Mouse (Mus musculus) T-cell, adult 2 months (primary cell): ENCODE measurements around the gene Disp1.

ENCODE experiments used
- DNase-seq: peaks from one replicate; pipeline ENCODE4 v3.0.0; 2022; ENCODE audit warnings: low spot score

The Disp1 gene

GRCm38 (mm10) chr1:183084085-183085050 is 137.0 kb downstream of the Disp1 start:
- DNase-seq = no peak

- DNase-seq = no peak
Observed at GRCm38 (mm10) chr1:183082436-183082835, 138.9 kb downstream of the Disp1 start.

- no peak for DNase-seq
Observed at GRCm38 (mm10) chr1:183081126-183081525, 140.2 kb downstream of the Disp1 start.

GRCm38 (mm10) chr1:183075121-183075822 is 146.1 kb downstream of the Disp1 start:
- no peak for DNase-seq

- DNase-seq = no peak
Observed at GRCm38 (mm10) chr1:183072263-183073050, 148.9 kb downstream of the Disp1 start.

GRCm38 (mm10) chr1:183069954-183070649 is 151.2 kb downstream of the Disp1 start:
- no peak for DNase-seq

- no peak for DNase-seq
Observed at GRCm38 (mm10) chr1:183067807-183068206, 153.5 kb downstream of the Disp1 start.

- DNase-seq = no peak
Observed at GRCm38 (mm10) chr1:183066981-183067380, 154.3 kb downstream of the Disp1 start.

GRCm38 (mm10) chr1:183060611-183061010 is 160.7 kb downstream of the Disp1 start:
- DNase-seq = no peak

- DNase-seq = no peak
Observed at GRCm38 (mm10) chr1:183056289-183056655, 165.1 kb downstream of the Disp1 start.

- DNase-seq = no peak
Observed at GRCm38 (mm10) chr1:183055608-183056288, 165.6 kb downstream of the Disp1 start.

GRCm38 (mm10) chr1:183052663-183053062 is 168.7 kb downstream of the Disp1 start:
- no peak for DNase-seq

GRCm38 (mm10) chr1:183049295-183049694 is 172.0 kb downstream of the Disp1 start:
- DNase-seq = no peak

- no peak for DNase-seq
Observed at GRCm38 (mm10) chr1:183047913-183048523, 173.3 kb downstream of the Disp1 start.

- DNase-seq = no peak
Observed at GRCm38 (mm10) chr1:183047191-183047912, 174.0 kb downstream of the Disp1 start.

- no peak for DNase-seq
Observed at GRCm38 (mm10) chr1:183046081-183046480, 175.2 kb downstream of the Disp1 start.

- DNase-seq = no peak
Observed at GRCm38 (mm10) chr1:183043161-183043812, 178.0 kb downstream of the Disp1 start.

GRCm38 (mm10) chr1:183041703-183042102 is 179.6 kb downstream of the Disp1 start:
- DNase-seq = no peak

- DNase-seq = no peak
Observed at GRCm38 (mm10) chr1:183040847-183041382, 180.4 kb downstream of the Disp1 start.
